Mouse (Mus musculus): ENCODE data around the gene Rhbdf1. TPM values are rescaled to one million over a fixed set of nuclear protein-coding genes. Genes with fewer than 3 reads are reported as not detected.
A peak's percentile ranks its signal among the peaks of the same experiment; 100 is the strongest.

Gene Rhbdf1
- total and polyA plus RNA-seq, 2 experiments from 2014 or later, result 21.9 to 69.2 TPM

DNA sequence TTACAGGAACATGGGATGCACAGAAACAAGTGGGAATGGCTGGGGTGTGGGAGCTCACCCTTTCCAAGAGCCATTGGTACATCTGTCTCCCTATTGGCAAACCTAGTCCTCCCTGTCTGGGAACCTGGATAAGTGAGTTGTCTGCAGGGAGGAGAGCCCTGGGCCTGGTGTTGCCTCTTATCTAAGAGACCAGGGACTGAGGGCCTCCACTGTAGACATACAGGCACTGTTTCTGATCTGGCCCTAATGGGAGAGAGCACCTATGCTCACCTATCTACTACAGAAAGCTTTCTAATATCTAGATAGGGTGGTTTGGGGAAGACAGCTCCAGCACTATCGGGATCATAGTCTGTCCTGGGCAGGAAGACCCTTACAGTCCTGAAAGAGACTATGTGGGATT lies 34.0 kb upstream of the Rhbdf1 start:
- DNase-seq (ENCODE audit: low spot score) (no peak), ATAC-seq (ENCODE audit: insufficient read depth, low read depth) (no peak)
- Histone ChIP-seq H3K4me3 (ENCODE audit: low read depth, low read length) (no peak overlapping the region), H3K36me3 (replicated peaks; ENCODE audit: control insufficient read depth, insufficient read depth, low read length) (peaks cover 49% of the 10 kb centered on the region), H3K9ac (replicated peaks; ENCODE audit: low read depth, low read length) (no peak overlapping the region), H3K4me1 (ENCODE audit: control insufficient read depth, insufficient read depth) (no peaks in the 10 kb centered on the region), H3K4me2 (ENCODE audit: low read depth, low read length) (no peak overlapping the region), H3K27ac (ENCODE audit: low read depth) (no peak overlapping the region), H3K27me3 (ENCODE audit: control insufficient read depth, insufficient read depth, low read length) (no peaks in the 10 kb centered on the region), H3K9me3 (replicated peaks; ENCODE audit: control insufficient read depth, low read length) (no peaks in the 10 kb centered on the region)
- TF ChIP-seq CTCF (IDR thresholded peaks at IDR 0.05; ENCODE audit: low read depth) (no peak), EP300 (IDR thresholded peaks at IDR 0.05; ENCODE audit: low read depth) (no peak)
- WGBS, result 92% methylated on average over 1 of the region's 1 CpGs

DNA sequence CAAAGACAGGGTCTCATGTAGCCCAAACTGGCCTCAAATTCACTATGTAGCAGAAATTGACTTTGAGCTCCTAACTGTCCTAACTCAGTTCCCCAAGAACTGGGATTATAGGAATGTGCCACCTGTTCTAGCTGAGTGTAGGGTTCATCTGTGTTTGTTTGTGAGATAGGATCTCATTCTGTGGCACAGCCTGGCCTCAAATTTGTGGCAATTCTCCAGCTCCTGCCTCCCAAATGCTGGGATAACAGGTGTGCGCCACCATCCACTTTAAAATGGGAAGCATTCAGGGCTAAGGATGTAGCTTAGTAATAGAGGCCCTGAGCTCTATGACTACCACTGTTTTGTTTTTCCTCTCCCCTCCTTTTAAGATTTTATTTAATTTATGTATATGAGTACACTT lies 31.0 kb upstream of the Rhbdf1 start:
- no peak for DNase-seq (ENCODE audit: low spot score)
- Histone ChIP-seq H3K4me2 (ENCODE audit: low read depth, low read length) (no peak overlapping the region), H3K9ac (replicated peaks; ENCODE audit: low read depth, low read length) (no peak overlapping the region), H3K4me3 (ENCODE audit: low read depth, low read length) (no peak overlapping the region), H3K27me3 (ENCODE audit: control insufficient read depth, insufficient read depth, low read length) (no peaks in the 10 kb centered on the region), H3K27ac (ENCODE audit: low read depth) (no peak overlapping the region), H3K9me3 (replicated peaks; ENCODE audit: control insufficient read depth, low read length) (no peaks in the 10 kb centered on the region), H3K36me3 (replicated peaks; ENCODE audit: control insufficient read depth, insufficient read depth, low read length) (peaks cover 56% of the 10 kb centered on the region), H3K4me1 (ENCODE audit: control insufficient read depth, insufficient read depth) (no peaks in the 10 kb centered on the region)
- TF ChIP-seq CTCF (IDR thresholded peaks at IDR 0.05; ENCODE audit: low read depth), result no peak
- no peak for TF ChIP-seq EP300 (IDR thresholded peaks at IDR 0.05; ENCODE audit: low read depth)
- 100% methylated on average over 1 of the region's 1 CpGs for WGBS
- no peak for ATAC-seq (ENCODE audit: insufficient read depth, low read depth)

DNA sequence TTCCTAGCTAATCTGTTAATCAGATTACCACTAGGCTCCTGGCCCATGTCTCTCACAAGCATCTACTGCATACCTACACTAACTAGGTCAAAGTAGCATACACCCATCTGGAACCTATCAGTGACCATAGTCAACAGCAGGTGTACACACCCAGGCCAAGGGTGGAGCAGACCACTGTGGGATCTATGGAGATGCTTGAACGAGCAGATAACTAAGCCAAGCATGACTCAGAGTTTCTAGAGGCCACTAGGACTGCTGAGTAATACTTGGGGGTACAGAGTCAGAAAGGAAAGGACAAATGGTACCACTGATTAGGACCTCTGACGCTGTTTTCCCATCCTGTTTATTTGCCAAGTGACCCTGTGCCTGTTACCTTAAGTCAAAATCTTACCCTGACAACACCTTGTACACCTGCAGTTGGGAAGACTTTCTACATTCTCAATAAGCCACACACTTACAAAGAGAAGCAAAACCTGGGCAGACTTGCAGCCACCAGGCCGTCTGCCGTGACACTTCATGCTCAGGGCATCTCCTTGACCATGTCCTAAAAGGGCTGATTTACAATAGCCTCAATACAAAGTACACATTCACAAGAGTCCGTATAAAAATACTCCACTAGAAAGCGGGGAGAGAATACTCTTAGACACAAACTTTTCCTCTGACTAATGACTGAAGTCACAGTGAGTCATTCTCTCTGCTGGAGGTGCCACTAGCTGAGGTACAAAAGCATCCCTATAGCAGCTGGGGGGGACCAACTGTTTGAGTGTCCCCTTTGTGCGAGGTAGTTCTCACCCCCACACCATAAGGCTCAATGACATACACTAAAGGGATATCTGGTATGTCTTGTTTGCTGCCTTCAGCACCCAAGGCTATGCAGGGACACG lies 29.0 kb upstream of the Rhbdf1 start:
- ATAC-seq (ENCODE audit: insufficient read depth, low read depth) (no peak), DNase-seq (ENCODE audit: low spot score) (no peak)
- Histone ChIP-seq H3K9ac (replicated peaks; ENCODE audit: low read depth, low read length) (no peak overlapping the region), H3K4me2 (ENCODE audit: low read depth, low read length) (no peak overlapping the region), H3K36me3 (replicated peaks; ENCODE audit: control insufficient read depth, insufficient read depth, low read length) (peaks cover 74% of the 10 kb centered on the region), H3K27me3 (ENCODE audit: control insufficient read depth, insufficient read depth, low read length) (no peaks in the 10 kb centered on the region), H3K9me3 (replicated peaks; ENCODE audit: control insufficient read depth, low read length) (no peaks in the 10 kb centered on the region), H3K4me3 (ENCODE audit: low read depth, low read length) (no peak overlapping the region), H3K4me1 (ENCODE audit: control insufficient read depth, insufficient read depth) (no peaks in the 10 kb centered on the region), H3K27ac (ENCODE audit: low read depth) (no peak overlapping the region)
- no peak for TF ChIP-seq CTCF (IDR thresholded peaks at IDR 0.05; ENCODE audit: low read depth)
- no peak for TF ChIP-seq EP300 (IDR thresholded peaks at IDR 0.05; ENCODE audit: low read depth)
- 79% methylated on average over 8 of the region's 8 CpGs for WGBS

DNA sequence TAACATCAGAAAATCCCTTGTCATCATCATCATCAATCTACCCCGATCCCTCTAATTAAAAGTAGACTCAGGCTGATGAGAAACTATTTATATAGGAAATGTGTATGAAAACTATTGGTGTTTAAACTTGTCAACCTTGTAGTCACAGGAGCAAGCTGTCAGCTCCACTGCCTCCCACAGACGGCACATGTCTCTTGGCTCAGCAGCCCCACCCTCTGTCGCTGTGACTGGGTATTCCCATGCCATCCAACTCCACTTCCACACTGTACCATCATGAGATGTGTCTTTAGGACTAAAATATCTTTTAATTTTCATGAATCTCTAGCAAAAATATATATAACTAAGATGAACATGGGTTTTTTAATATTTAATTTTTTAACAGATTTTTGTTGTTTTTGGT lies 26.2 kb upstream of the Rhbdf1 start:
- Histone ChIP-seq H3K4me2 (ENCODE audit: low read depth, low read length) (no peak overlapping the region), H3K36me3 (replicated peaks; ENCODE audit: control insufficient read depth, insufficient read depth, low read length) (peaks cover 63% of the 10 kb centered on the region), H3K9me3 (replicated peaks; ENCODE audit: control insufficient read depth, low read length) (no peaks in the 10 kb centered on the region), H3K27me3 (ENCODE audit: control insufficient read depth, insufficient read depth, low read length) (no peaks in the 10 kb centered on the region), H3K4me3 (ENCODE audit: low read depth, low read length) (no peak overlapping the region), H3K9ac (replicated peaks; ENCODE audit: low read depth, low read length) (no peak overlapping the region), H3K4me1 (ENCODE audit: control insufficient read depth, insufficient read depth) (peaks cover 10% of the 10 kb centered on the region; the same call in 1 of the 2 replicates), H3K27ac (ENCODE audit: low read depth) (no peak overlapping the region)
- 86% methylated on average over 3 of the region's 3 CpGs for WGBS
- TF ChIP-seq EP300 (IDR thresholded peaks at IDR 0.05; ENCODE audit: low read depth) (no peak), CTCF (IDR thresholded peaks at IDR 0.05; ENCODE audit: low read depth) (no peak)
- ATAC-seq (ENCODE audit: insufficient read depth, low read depth), result no peak
- no peak for DNase-seq (ENCODE audit: low spot score)

DNA sequence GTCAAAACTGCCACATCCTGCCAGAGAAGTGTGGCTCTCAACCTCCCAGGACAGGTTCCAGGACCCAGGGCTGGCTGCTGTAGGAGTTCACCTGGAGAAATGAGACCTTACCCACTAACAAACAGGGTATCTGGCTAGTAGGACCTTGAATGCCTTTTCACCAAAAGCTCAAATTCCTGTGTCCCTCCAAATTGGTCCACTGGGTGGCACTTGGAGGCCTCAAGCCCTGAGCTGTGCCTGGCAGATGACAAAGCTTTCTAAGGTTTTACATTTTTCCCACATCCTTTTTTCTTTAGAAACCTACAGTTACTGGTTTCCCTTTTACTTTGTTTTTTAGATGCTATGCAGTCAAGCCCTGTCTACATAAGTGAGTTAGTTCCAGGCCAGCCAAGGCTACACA lies 25.0 kb upstream of the Rhbdf1 start:
- DNase-seq (ENCODE audit: low spot score) (no peak), ATAC-seq (ENCODE audit: insufficient read depth, low read depth) (no peak)
- no peak overlapping the region for H3K4me2 ChIP-seq (ENCODE audit: low read depth, low read length)
- H3K27ac ChIP-seq (ENCODE audit: low read depth), result no peak overlapping the region
- no peak overlapping the region for H3K9ac ChIP-seq (replicated peaks; ENCODE audit: low read depth, low read length)
- TF ChIP-seq CTCF (IDR thresholded peaks at IDR 0.05; ENCODE audit: low read depth) (peak; percentile 12; the same call in 1 of the 2 replicates), EP300 (IDR thresholded peaks at IDR 0.05; ENCODE audit: low read depth) (no peak)
- H3K4me1 ChIP-seq (ENCODE audit: control insufficient read depth, insufficient read depth), result peaks cover 13% of the 10 kb centered on the region; the same call in 1 of the 2 replicates
- H3K36me3 ChIP-seq (replicated peaks; ENCODE audit: control insufficient read depth, insufficient read depth, low read length), result peaks cover 51% of the 10 kb centered on the region
- H3K9me3 ChIP-seq (replicated peaks; ENCODE audit: control insufficient read depth, low read length), result no peaks in the 10 kb centered on the region
- no peaks in the 10 kb centered on the region for H3K27me3 ChIP-seq (ENCODE audit: control insufficient read depth, insufficient read depth, low read length)
- H3K4me3 ChIP-seq (ENCODE audit: low read depth, low read length), result no peak overlapping the region

Measured in heart, postnatal 0 days (tissue).